Mouse (Mus musculus): Measurements from ENCODE around the gene 6330409D20Rik.

6330409D20Rik gene

DNA sequence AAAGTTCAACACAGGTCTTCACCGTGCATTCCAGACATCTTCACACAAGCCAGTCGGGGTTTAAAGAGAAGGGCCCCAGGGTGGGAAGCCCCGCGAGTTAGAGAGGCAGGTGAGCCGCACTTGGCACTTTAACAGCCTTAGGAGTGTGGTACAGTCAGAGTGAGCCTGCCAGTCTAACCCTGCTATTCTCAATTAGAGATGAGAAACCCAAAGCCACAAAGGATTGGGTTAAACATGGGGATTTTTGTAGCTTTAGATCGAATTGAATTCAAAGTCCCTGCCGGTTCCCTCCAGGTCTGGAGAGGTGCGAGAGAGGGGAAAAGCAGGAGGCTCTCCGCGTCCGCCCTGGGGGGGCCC is at the start of gene 6330409D20Rik:
6330409D20Rik (minus strand) TSS at position 101 of the 357 bp plus-strand sequence.
- no peak for DNase-seq

DNA sequence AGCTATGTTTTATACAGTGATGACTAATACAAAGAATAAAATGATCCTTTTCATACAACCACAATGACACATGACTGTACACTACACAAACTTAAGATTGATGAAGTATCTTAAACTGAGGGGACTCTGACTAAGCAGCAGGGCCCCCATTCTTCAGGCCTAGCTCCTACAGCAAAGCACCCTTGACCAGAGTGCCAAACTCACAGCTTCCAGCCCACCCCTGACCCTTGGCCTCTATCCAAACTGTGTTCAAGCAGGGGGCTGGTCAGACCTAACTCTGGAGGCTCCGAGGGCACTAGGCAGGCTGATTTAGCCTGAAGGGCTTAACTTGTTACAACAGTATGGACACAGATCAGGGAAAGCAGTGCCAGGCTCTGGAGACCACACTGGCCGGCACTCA is 47.8 kb upstream of the 6330409D20Rik start:
- DNase-seq: no peak

GRCm38 (mm10) chr2:32787176-32787575 is 46.4 kb upstream of the 6330409D20Rik start:
- DNase-seq: peak; percentile 34 to 44

DNA sequence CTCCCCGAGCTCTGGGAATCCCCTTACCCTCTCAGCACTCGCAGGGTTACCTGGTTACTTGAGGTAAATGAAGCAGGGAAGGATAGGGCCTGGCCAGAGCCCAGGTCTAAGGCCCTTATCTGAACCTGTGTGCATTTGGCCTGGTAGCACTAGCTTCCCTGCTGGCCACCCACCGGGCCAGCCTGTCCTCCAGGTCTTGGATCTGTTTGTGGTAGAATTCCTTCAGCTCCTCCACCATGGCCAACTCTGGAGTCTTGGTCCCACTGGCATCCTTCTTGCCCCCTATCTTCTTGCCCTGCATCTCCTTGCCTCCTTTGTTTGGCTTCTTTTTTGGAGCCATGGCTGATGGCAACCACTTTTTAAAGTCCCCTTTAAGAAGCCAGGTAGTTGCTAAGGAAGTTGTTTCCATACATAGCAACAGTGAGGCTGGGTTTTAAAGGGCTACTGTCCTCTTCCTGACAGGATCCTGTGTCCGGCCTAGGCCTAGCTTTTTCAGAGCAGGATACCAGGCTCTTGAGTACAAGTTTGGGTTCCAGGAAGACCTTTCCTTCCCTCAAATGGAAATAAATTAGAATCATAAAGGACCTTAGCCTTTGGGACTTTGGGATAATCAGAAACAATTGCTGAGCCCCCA is 43.3 kb upstream of the 6330409D20Rik start, which contains the start of gene Cfap157:
Cfap157 (minus strand) TSS at position 381 of the 634 bp plus-strand sequence.
- DNase-seq: no peak

- DNase-seq: no peak
These were observed 40.9 kb upstream of the 6330409D20Rik start for GRCm38 (mm10) chr2:32781710-32782109.

DNA sequence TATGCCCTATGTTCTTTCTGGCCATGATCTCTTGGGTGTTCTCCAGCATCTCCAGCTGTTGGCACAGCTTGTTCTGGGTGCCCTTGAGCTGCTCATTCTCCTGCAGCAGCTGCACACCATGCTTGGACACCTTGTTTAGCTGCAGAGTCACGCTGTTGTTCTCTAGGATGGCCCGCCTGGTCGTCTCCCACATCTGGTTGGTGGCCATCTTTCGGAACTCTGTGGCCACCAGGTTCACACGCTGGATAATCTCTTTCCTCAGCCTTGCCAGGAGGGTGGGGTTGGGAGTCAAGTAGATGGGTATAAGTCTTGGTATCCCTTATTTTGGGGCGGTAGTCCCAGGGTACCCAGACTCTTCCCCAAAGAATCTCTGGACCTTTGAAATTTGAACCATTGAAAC is 38.9 kb upstream of the 6330409D20Rik start:
- no peak for DNase-seq

- DNase-seq: peak; percentile 65 to 70
These were observed 38.3 kb upstream of the 6330409D20Rik start for GRCm38 (mm10) chr2:32779131-32779530.

DNA sequence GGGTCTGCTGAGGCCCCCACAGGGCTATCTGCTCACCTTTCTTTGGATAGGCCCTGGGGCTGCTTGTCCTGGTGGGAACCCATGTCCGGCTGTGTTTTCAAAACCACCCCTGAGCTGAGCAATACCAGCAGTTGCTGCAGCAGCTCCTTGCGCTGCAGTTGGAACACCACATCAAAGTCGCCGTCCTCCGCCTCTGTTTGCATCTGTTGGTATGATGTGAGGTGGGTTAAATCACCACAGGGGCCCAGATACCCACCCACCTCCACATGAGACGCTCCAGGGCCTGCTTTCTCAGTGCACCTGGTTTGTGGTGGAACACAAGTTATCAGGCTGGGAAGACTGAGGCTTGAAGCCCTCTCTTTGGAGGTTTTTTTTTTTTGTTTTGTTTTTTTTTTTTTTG is 37.3 kb upstream of the 6330409D20Rik start:
- DNase-seq: no peak

DNA sequence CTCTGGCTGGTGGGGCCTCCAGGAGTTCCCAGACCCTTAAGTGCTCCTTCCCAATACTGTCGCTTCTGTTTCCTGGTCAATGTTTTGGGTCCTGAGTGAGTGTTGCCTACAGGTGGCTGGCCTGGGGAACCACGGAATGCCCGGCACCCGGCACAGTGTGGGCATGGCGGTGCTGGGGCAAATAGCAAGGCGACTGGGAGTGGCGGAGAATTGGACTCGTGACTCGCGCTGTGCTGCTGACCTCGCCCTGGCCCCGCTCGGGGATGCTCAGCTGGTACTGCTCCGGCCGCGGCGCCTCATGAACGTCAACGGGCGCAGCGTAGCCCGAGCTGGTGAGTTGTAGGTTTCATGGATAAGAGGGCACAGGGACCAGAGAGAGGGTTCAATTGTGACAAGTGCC is 35.4 kb upstream of the 6330409D20Rik start:
- no peak for DNase-seq

- peak; percentile 99 for DNase-seq
These were observed 34.7 kb upstream of the 6330409D20Rik start, which contains the start of the genes Ttc16 and Ptrh1 for GRCm38 (mm10) chr2:32775359-32776074. TSS of gene Ttc16 (minus strand) at chr2:32775633. TSS of gene Ptrh1 (plus strand) at chr2:32775786.

DNA sequence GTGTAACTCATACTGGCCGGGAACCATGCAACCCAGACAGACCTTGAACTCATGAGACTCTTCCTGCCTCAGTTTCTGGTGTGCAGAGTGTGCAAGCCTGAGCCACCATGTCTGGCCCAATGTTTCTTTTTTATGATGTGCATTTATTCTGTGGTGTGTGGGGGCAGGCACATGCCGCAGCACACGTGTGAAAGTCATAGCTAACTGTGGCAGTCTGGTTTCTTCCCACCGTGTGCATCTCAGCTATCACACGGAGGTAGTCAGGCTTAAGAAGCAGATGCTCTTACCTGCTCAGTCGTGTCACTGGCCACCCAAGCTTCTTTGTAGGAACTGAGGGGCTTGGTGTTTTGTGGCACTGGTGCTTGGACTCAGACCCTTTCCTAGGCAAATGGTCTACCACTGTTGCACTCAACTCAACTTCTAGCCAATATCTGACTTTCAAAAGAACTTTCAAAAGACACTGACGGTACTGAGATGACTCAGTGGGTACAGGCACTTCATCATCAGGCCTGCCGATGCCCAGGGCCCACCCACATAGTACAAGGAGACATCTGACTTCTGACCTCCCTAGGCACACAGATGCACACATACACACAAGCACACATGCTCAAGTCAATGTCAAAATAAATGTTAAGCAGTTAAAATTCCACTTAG is 31.9 kb upstream of the 6330409D20Rik start:
- DNase-seq: no peak

DNA sequence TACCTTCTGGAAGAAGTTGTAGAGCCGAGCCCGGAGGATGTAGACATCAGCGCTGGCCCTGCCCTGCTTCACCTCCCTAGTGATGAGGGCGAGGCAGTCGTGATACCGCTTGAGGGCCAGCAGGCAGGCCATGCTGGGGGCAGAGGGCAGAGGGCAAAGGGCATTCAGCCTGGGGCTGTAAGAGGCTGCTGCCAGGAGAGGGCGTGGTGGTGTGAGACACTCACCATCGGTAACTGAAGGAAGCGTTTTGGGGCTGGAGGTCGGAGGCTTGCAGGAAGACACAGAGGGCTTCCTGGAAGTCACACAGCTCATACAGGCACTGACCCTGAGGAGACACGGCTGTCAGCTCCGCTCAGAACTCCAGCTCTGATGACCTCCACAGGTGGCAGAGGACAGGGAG is 31.1 kb upstream of the 6330409D20Rik start:
- DNase-seq: no peak

DNA sequence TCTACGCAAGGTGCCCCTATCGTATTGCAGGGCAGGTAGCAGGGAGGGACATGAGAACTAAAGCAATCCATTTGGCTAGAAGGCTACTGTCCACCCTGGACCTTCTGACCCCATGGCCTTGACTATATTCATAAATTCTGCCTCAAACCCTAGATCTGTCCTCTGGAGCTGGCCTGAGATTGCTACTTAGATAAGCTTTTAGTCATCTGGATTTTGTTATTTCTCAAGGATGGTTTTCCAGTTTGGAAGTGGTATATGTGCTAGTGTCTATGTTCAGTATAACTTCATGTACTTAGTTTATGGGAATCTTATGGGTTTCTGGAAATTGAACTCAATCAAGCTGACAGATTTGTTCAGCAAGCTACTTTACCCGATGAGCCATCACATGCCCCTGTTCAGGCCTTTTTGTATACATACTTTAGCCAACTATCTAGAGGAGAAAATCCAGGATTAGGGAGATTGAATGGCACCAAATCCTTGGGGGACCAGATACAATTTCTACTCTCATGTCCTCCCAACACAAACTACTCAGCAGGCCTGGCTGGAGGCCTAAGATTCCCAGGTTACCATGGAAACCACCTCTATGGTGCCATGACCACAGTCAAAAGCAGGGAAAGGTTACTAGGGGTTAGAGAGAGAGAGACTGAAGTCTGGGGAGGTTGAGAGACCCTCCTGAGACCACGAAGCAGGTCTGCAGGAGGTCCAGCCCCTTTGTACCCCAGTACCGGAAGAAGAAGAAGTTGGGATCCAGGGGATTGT is 28.7 kb upstream of the 6330409D20Rik start:
- no peak for DNase-seq

GRCm38 (mm10) chr2:32768661-32769285 is 28.0 kb upstream of the 6330409D20Rik start:
- DNase-seq: no peak

DNA sequence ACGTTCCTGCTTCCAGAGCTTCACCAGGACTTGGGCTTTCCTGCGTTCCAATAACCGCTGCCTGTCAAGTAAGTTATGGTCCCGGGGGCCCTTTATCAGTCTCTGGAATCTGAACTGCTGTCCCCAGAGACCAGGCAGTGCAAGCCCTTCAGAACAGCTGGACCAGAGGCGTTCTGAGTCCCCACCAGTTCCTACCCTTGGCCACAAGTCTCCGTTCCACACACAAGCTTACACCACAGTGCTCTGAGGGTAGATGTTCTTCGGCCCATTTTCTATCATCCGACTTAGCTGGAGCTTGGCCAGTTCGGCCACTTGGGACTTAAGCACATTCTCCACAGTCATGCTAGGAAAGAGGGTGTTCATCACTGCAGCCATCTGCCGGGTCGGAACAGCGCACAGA is 26.4 kb upstream of the 6330409D20Rik start:
- no peak for DNase-seq

GRCm38 (mm10) chr2:32763353-32763752 is 22.5 kb upstream of the 6330409D20Rik start:
- DNase-seq: no peak

DNA sequence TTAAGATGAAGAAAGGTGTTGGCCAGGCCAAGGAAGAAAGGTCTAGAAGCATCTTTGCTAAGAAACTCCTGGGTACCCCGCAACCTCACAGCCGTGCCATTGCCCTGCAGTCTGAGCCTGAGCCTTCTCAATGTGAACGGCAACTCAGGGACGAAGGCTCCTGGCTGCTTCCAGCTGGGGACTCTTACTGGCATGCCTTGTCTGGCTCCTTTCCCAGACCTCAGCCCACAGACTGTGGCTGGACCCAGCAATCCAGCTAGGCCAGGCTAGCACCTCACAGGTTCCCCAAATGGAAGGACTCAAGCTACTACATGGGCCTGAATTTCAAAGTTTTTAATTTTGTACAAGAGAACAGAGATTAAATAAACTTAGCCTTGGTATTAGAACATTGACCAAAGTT is 21.0 kb upstream of the 6330409D20Rik start:
- DNase-seq: no peak

DNA sequence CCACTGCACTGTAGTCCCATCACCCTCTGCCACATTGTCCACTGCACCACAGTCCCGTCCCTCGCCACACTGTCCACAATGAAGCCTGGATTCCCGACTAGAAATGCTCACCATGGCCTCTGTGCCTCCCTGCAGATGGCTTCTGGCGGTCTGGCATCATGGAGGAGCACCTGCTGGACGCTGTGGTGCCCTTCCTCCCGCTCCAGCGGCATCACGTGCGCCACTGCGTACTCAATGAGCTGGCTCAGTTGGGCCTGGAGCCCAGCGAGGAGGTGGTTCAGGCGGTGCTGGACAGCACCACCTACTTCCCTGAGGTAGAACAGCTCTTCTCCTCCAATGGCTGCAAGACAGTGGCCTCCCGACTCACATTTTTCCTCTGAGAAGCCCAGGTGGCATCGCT is 20.5 kb upstream of the 6330409D20Rik start:
- no peak for DNase-seq

DNA sequence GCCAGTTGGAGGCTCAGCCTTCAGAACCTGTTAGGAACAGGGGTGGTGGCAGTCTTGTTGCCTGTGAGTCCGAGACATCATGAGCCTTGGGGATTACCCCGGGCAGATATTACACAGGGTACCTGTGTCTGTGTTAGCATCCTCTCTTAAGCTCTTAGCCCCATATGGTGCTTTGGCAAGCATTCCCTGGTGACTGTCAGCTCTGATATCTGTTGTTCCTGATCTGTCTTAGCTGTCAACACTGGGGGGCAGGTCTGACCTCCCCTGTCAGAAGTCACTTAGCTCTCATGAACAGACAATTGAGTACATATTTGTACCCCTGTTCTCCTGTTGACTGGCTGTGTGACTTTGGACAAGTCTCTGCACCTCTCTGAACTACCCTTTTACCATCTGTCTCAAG is 18.2 kb upstream of the 6330409D20Rik start:
- DNase-seq: no peak

DNA sequence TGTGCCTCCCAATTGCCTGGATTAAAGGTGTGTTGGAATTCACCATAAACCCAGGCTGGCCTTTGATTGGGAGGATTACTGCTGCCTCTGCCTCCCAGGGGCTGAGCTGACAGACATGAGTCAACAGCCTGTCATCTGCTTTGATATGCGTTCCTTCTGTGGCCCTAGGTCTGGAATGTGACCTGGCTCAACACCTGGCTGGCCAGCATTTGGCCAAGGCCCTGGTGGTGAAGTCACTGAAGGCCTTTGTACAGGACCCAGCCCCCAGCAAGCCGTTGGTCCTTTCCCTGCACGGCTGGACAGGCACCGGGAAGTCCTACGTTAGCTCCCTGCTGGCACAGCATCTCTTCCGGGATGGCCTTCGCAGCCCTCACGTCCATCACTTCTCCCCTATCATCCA is 17.7 kb upstream of the 6330409D20Rik start:
- DNase-seq: no peak

- peak; percentile 97 to 99 for DNase-seq
These were observed 16.4 kb upstream of the 6330409D20Rik start, which contains the start of gene Tor2a for GRCm38 (mm10) chr2:32757056-32757845. TSS of gene Tor2a (plus strand) at chr2:32757234.

GRCm38 (mm10) chr2:32756674-32757055 is 15.8 kb upstream of the 6330409D20Rik start:
- DNase-seq: no peak

All from B cell, adult 2 months (primary cell).